In genomic region chr11:113933678-113934077, GRCm38 (mm10) we compare ENCODE assay signal across 11 mouse cellular contexts.
"Had no signal": no experiment of that assay in that cellular context is flagged by ENCODE, and none has a peak within 500 bp of the region (broad histone marks: within the 10 kb centered on the region; RNA-seq: fewer than 3 reads in every experiment).

No protein-coding gene starts in this region.

- ATAC-seq: midbrain, embryonic 15.5 days had no signal

- H3K4me3 ChIP-seq: left cerebral cortex, adult 2 months; liver, embryonic 13.5 days; midbrain, embryonic 15.5 days; neural tube, embryonic 13.5 days had no signal

- H3K27me3 ChIP-seq: liver, embryonic 13.5 days; midbrain, embryonic 15.5 days; neural tube, embryonic 13.5 days had no signal

- H3K9ac ChIP-seq: liver, embryonic 13.5 days; liver, postnatal 0 days; midbrain, embryonic 15.5 days; neural tube, embryonic 13.5 days had no signal

- H3K4me2 ChIP-seq: liver, embryonic 13.5 days; midbrain, embryonic 15.5 days; neural tube, embryonic 13.5 days had no signal

- DNase-seq: kidney, adult 18-20 months; kidney, postnatal 14 days; liver; liver, embryonic 13.5 days; liver, postnatal 0 days; right cerebral cortex, adult 18-20 months; right cerebral cortex, postnatal 25 days; thymus, postnatal 36 days had no signal

- H3K9me3 ChIP-seq: liver, embryonic 13.5 days; midbrain, embryonic 15.5 days; neural tube, embryonic 13.5 days had no signal

- H3K4me1 ChIP-seq: liver, embryonic 13.5 days had no signal

- H3K36me3 ChIP-seq: liver, embryonic 13.5 days; midbrain, embryonic 15.5 days; neural tube, embryonic 13.5 days had no signal

- H3K27ac ChIP-seq: left cerebral cortex, adult 2 months; liver, embryonic 13.5 days; midbrain, embryonic 15.5 days; neural tube, embryonic 13.5 days had no signal
